In the genomic region with DNA sequence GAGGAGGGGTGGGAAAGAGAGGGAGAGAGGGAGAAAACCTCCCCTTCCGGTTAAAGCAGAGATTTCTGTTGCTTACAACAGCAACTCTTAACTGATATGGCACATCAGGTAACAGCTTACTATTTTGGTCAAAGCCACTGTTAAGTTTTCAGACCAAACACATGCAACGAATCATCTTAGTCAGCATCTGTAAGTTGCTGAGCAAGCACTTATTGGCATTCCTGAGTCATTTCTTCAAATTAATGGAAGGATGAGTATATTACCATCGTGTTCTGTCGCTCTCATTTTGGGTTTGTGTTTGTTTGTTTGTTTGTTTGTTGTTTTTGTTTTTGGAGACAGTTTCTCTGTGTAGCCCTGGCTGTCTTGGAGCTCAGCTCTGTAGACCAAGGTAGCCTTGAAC, we compare ENCODE assay signal across 26 mouse cellular contexts. TPM values are rescaled to one million over a fixed set of nuclear protein-coding genes. Genes with fewer than 3 reads are reported as not detected.
DNase-seq lines count a peak whose midpoint lies in the region; ATAC-seq and TF ChIP-seq lines count a peak whose summit lies in the region.
"Had no signal": no experiment of that assay in that cellular context is flagged by ENCODE, and none has a peak within 500 bp of the region (broad histone marks: within the 10 kb centered on the region; RNA-seq: fewer than 3 reads in every experiment).

No protein-coding gene starts in this region.

- 88% methylated on average over 4 of the region's 4 CpGs for WGBS in limb, embryonic 12.5 days
- WGBS in limb, embryonic 10.5 days = 95% methylated on average over 4 of the region's 4 CpGs

- TF ChIP-seq RAD21 in CH12.LX (IDR thresholded peaks at IDR 0.05; ENCODE audit: low read depth, low read length) = no peak
- TF ChIP-seq RAD21 in MEL (IDR thresholded peaks at IDR 0.05; ENCODE audit: low read depth, low read length) = no peak

- 0 out of 2 replicates have a peak overlapping the region, but pooled peaks have one; percentile 86 for H3K27ac ChIP-seq in limb, embryonic 12.5 days
- H3K27ac ChIP-seq in limb, embryonic 10.5 days = no peak overlapping the region; the same call in 1 of the 2 replicates
- H3K27ac ChIP-seq in CH12.LX (ENCODE audit: insufficient read depth, low read depth) (no peak overlapping the region), MEL (ENCODE audit: control insufficient read depth, low read depth, low read length) (no peak overlapping the region)
- H3K27ac ChIP-seq: embryonic facial prominence, embryonic 13.5 days; embryonic facial prominence, embryonic 15.5 days; forebrain, embryonic 13.5 days; forebrain, embryonic 15.5 days had no signal

- no peak for TF ChIP-seq POLR2A in CH12.LX (IDR thresholded peaks at IDR 0.05; ENCODE audit: low read depth, low read length)
- TF ChIP-seq POLR2A in MEL (IDR thresholded peaks at IDR 0.05; ENCODE audit: control insufficient read depth in 1 of 2, insufficient read depth in 1 of 2, low read depth in 1 of 2, low read length in 2 of 2, poor library complexity in 1 of 2) = no peak

- H3K36me3 ChIP-seq in limb, embryonic 12.5 days = no peaks in the 10 kb centered on the region
- no peaks in the 10 kb centered on the region for H3K36me3 ChIP-seq in limb, embryonic 10.5 days
- H3K36me3 ChIP-seq in CH12.LX (replicated peaks in 1 of 2; ENCODE audit: control insufficient read depth in 1 of 2, insufficient read depth in 1 of 2, low read length in 1 of 2) = no peaks in the 10 kb centered on the region
- H3K36me3 ChIP-seq in MEL (ENCODE audit: control insufficient read depth in 1 of 2, insufficient read depth in 2 of 2, low read length in 2 of 2) = peaks cover 0 to 9% of the 10 kb centered on the region in 2 experiments; a peak in 2 of 4 replicates
- H3K36me3 ChIP-seq: embryonic facial prominence, embryonic 13.5 days; embryonic facial prominence, embryonic 15.5 days; forebrain, embryonic 15.5 days had no signal

- ATAC-seq in limb, embryonic 12.5 days (ENCODE audit: insufficient number of reproducible peaks, insufficient read depth, low FRiP score, low TSS enrichment, low read depth) = no peak
- no peak for ATAC-seq in granulocyte monocyte progenitor cell, adult 5-6 weeks (replicated peaks; ENCODE audit: poor library complexity, severe bottlenecking)
- ATAC-seq: CD4-positive, CD25-positive, alpha-beta regulatory T cell, adult 4 months; forebrain, embryonic 13.5 days; forebrain, embryonic 15.5 days; forebrain, postnatal 0 days had no signal

- peaks cover 67% of the 10 kb centered on the region for H3K4me1 ChIP-seq in limb, embryonic 12.5 days (replicated peaks)
- peaks cover 31% of the 10 kb centered on the region for H3K4me1 ChIP-seq in limb, embryonic 10.5 days
- H3K4me1 ChIP-seq in CH12.LX (ENCODE audit: control insufficient read depth in 1 of 2, insufficient read depth in 2 of 2) (peaks cover 15 to 23% of the 10 kb centered on the region in 2 experiments), MEL (ENCODE audit: control insufficient read depth in 1 of 2, insufficient read depth in 2 of 2, low read length in 2 of 2) (peaks cover 7 to 9% of the 10 kb centered on the region in 2 experiments; a peak in 3 of 4 replicates)

- no peaks in the 10 kb centered on the region for H3K79me2 ChIP-seq in CH12.LX (replicated peaks; ENCODE audit: control insufficient read depth, extremely low read depth, insufficient read depth, poor library complexity, severe bottlenecking)
- no peaks in the 10 kb centered on the region for H3K79me2 ChIP-seq in MEL (ENCODE audit: control insufficient read depth, insufficient read depth, low read length, poor library complexity)

- H3K27me3 ChIP-seq in limb, embryonic 12.5 days = no peaks in the 10 kb centered on the region
- H3K27me3 ChIP-seq in limb, embryonic 10.5 days (ENCODE audit: low read depth, poor library complexity, severe bottlenecking) = no peaks in the 10 kb centered on the region
- no peaks in the 10 kb centered on the region for H3K27me3 ChIP-seq in CH12.LX (replicated peaks)
- H3K27me3 ChIP-seq in MEL (ENCODE audit: control insufficient read depth in 1 of 2, insufficient read depth in 2 of 2, low read length in 2 of 2) = no peaks in the 10 kb centered on the region
- H3K27me3 ChIP-seq: embryonic facial prominence, embryonic 13.5 days; embryonic facial prominence, embryonic 15.5 days; forebrain, embryonic 13.5 days; forebrain, embryonic 15.5 days had no signal

- no peak overlapping the region for H3K4me3 ChIP-seq in limb, embryonic 12.5 days (replicated peaks)
- H3K4me3 ChIP-seq in limb, embryonic 10.5 days = no peak overlapping the region
- H3K4me3 ChIP-seq in CH12.LX (replicated peaks in 1 of 3; ENCODE audit: low read depth in 2 of 3, low read length in 2 of 3, poor library complexity in 1 of 3) = no peak overlapping the region
- no peak overlapping the region for H3K4me3 ChIP-seq in MEL (ENCODE audit: control insufficient read depth in 1 of 2, insufficient read depth in 1 of 2, low read depth in 2 of 2, low read length in 2 of 2)
- H3K4me3 ChIP-seq: embryonic facial prominence, embryonic 13.5 days; embryonic facial prominence, embryonic 15.5 days; erythroblast, embryonic 14.5 days; forebrain, embryonic 13.5 days; forebrain, embryonic 15.5 days had no signal

- in situ Hi-C loops in CH12.LX (cut with MboI; ENCODE audit: low pct_ligation_motif_present, low pct_unique_long_range_greater_than_20kb, low sequenced_read_pairs) = no loop called here

- no peak for TF ChIP-seq CTCF in CH12.LX (conservative IDR thresholded peaks at IDR 0.05 in 1 of 2, IDR thresholded peaks at IDR 0.05 in 1 of 2; ENCODE audit: low read depth in 2 of 2, low read length in 2 of 2)
- no peak for TF ChIP-seq CTCF in MEL (IDR thresholded peaks at IDR 0.05 in 2 of 3, conservative IDR thresholded peaks at IDR 0.05 in 1 of 3; ENCODE audit: control insufficient read depth in 1 of 3, insufficient read depth in 1 of 3, low read depth in 2 of 3, low read length in 3 of 3, poor library complexity in 1 of 3, severe bottlenecking in 1 of 3)

- no peak for DNase-seq in limb, embryonic 10.5 days (ENCODE audit: low spot score)
- DNase-seq in 3T3-L1 (ENCODE audit: low read depth, low spot score) (peak; percentile 17), CH12.LX (ENCODE audit: extremely low read depth) (no peak), MEL (ENCODE audit: low read depth, low spot score) (no peak)
- no peak for DNase-seq in layer of hippocampus, adult 8-10 months (ENCODE audit: low spot score in 2 of 2)
- DNase-seq: adrenal gland, adult 2 months; adrenal gland, postnatal 10 days; adrenal gland, postnatal 25 days; B cell, adult 2 months; cerebellum, adult 11 months; cerebellum, adult 18-20 months; cerebellum, adult 8-10 months; cerebellum, adult 9-11 months; cerebellum, postnatal 14 days; cerebellum, postnatal 36 days; embryo, embryonic 11 days; forebrain, postnatal 0 days had no signal

- TF ChIP-seq EP300 in CH12.LX (IDR thresholded peaks at IDR 0.05; ENCODE audit: low read length) (no peak), MEL (IDR thresholded peaks at IDR 0.05; ENCODE audit: low read depth in 1 of 2, low read length in 2 of 2) (no peak)

- H3K9me3 ChIP-seq in limb, embryonic 12.5 days = no peaks in the 10 kb centered on the region
- no peaks in the 10 kb centered on the region for H3K9me3 ChIP-seq in limb, embryonic 10.5 days (replicated peaks)
- H3K9me3 ChIP-seq in CH12.LX (replicated peaks; ENCODE audit: low read length) (no peaks in the 10 kb centered on the region), MEL (replicated peaks; ENCODE audit: insufficient read depth, low read length) (no peaks in the 10 kb centered on the region)
- H3K9me3 ChIP-seq: embryonic facial prominence, embryonic 13.5 days; embryonic facial prominence, embryonic 15.5 days; forebrain, embryonic 13.5 days; forebrain, embryonic 15.5 days; G1E had no signal

- H3K4me2 ChIP-seq in limb, embryonic 12.5 days = no peak overlapping the region
- H3K4me2 ChIP-seq in CH12.LX (ENCODE audit: insufficient read depth, low read depth, poor library complexity, severe bottlenecking) = no peak overlapping the region
- H3K4me2 ChIP-seq: embryonic facial prominence, embryonic 13.5 days; embryonic facial prominence, embryonic 15.5 days; forebrain, embryonic 13.5 days; forebrain, embryonic 15.5 days had no signal

- H3K9ac ChIP-seq in limb, embryonic 12.5 days (replicated peaks) = no peak overlapping the region
- H3K9ac ChIP-seq in CH12.LX (ENCODE audit: insufficient read depth, low read depth) = no peak overlapping the region
- H3K9ac ChIP-seq in MEL (ENCODE audit: control insufficient read depth, low read depth, low read length, poor library complexity, severe bottlenecking) = no peak overlapping the region
- H3K9ac ChIP-seq: embryonic facial prominence, embryonic 13.5 days; embryonic facial prominence, embryonic 15.5 days; forebrain, embryonic 13.5 days; forebrain, embryonic 15.5 days; forebrain, postnatal 0 days had no signal

- dilution Hi-C loops in CH12.LX (cut with MboI; ENCODE audit: extremely low pct_ligation_motif_present, extremely low pct_unique_long_range_greater_than_20kb, low sequenced_read_pairs) = no loop called here

TF ChIP-seq in CH12.LX, 34 proteins besides CTCF, POLR2A, EP300 and RAD21 (continues in another document):
- TF ChIP-seq MYC (IDR thresholded peaks at IDR 0.05; ENCODE audit: low read depth, low read length) (no peak), HCFC1 (IDR thresholded peaks at IDR 0.05; ENCODE audit: low read depth, low read length) (no peak), NELFE (IDR thresholded peaks at IDR 0.05; ENCODE audit: low read depth, low read length) (no peak), E2F4 (IDR thresholded peaks at IDR 0.05; ENCODE audit: insufficient replicate concordance, low read depth, low read length) (no peak)

TF ChIP-seq in MEL, 35 proteins besides CTCF, POLR2A, EP300 and RAD21 (continues in another document):
- TF ChIP-seq SIN3A (IDR thresholded peaks at IDR 0.05; ENCODE audit: low read length) (no peak), MYC (IDR thresholded peaks at IDR 0.05; ENCODE audit: low read depth, low read length) (no peak), GABPA (IDR thresholded peaks at IDR 0.05; ENCODE audit: low read depth, low read length) (no peak), USF2 (IDR thresholded peaks at IDR 0.05; ENCODE audit: borderline replicate concordance in 1 of 2, insufficient read depth in 1 of 2, low read depth in 1 of 2, low read length in 2 of 2) (no peak), MAFK (IDR thresholded peaks at IDR 0.05; ENCODE audit: borderline replicate concordance, low read depth, low read length) (peak; percentile 76)

RNA-seq across cellular contexts. Expression of gene Gab1, which starts 30.3 kb away (rescaled TPM):
- polyA plus RNA-seq in limb, embryonic 12.5 days (2016; fragmentation: Nextera tagmentation; extraction: Ambion mirVana) = 20.4 and 24.4 TPM in 2 replicates
- 10.6 and 14.2 TPM in 2 replicates for polyA plus RNA-seq in limb, embryonic 10.5 days (2016; fragmentation: Nextera tagmentation; extraction: Ambion mirVana)
- total RNA-seq in CH12.LX (2012; rRNA removed) (0.04 and 0.08 TPM in 2 replicates), CH12.LX (2014; rRNA removed) (not detected in 2 replicates), MEL (2012; rRNA removed) (3.8 and 4.0 TPM in 2 replicates)
- polyA plus RNA-seq in CH12.LX (2012; ENCODE audit: insufficient read length, low read depth) (not detected in 2 replicates), MEL (2012; ENCODE audit: insufficient read depth in 1 of 2, insufficient read length in 2 of 2, low read depth in 1 of 2, low replicate concordance in 2 of 2, missing spikeins in 1 of 2) (1 to 10 TPM in 1 of 2 experiments, not detected in 1; 8.1 TPM)
- 1.8 and 3.6 TPM in 2 replicates for total RNA-seq in granulocyte monocyte progenitor cell, adult 5-6 weeks (2014; fragmentation: Nextera tagmentation)
- total RNA-seq in granulocyte monocyte progenitor cell, adult 5-6 weeks (2017) = 1.8 and 2.4 TPM in 2 replicates
- 10 to 100 TPM; 19.4 to 24.9 (median 22.3) TPM for total RNA-seq in layer of hippocampus, adult 8-10 months (2022)
- polyA plus RNA-seq: CD4-positive, CD25-positive, alpha-beta regulatory T cell, adult 4 months had no signal
